Mouse (Mus musculus): ENCODE results near the gene Rnf215.

- TF ChIP-seq CTCF (IDR thresholded peaks at IDR 0.05; ENCODE audit: control insufficient read depth, insufficient read depth, insufficient replicate concordance, low read depth, low read length) (no peak), POLR2A (IDR thresholded peaks at IDR 0.05; ENCODE audit: control insufficient read depth, low read depth, low read length) (no peak)
Observed at GRCm38 (mm10) chr11:4122226-4122625, 12.8 kb upstream of the Rnf215 start.
